Mouse (Mus musculus) liver, postnatal 0 days (tissue): ENCODE results near the gene Nosip.

Experiments used
- CTCF ChIP-seq: sonication (generic); IDR thresholded peaks from 2 replicates; pipeline ENCODE4 v1.5.1; 2016; ENCODE audit warnings: antibody characterized with exemption, low read depth
- EP300 ChIP-seq: IDR thresholded peaks from 2 replicates; pipeline ENCODE4 v1.6.1; 2016; ENCODE audit warnings: antibody characterized with exemption, low read depth, mild to moderate bottlenecking

DNA sequence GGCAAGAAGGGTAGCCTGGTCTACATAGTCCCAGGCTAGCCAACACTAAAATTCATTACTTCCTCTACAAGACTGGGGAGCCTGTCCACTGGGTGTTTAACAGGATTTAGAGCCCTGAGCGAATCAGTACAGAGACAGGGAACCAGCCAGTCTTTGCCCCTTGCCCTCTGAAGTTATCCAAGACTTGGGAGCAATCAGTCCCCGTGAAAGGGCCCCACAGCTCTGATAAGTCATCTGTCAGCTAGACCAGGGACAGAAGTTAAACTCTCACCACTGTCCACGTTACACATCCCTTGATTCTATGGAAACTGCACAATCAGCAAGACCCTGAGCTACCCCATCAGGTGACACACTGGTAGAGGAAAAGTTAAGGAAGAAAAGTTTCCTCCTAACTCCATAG is 50.3 kb downstream of the Nosip start:
- TF ChIP-seq CTCF: no peak
- TF ChIP-seq EP300: no peak
